In the genomic region with DNA sequence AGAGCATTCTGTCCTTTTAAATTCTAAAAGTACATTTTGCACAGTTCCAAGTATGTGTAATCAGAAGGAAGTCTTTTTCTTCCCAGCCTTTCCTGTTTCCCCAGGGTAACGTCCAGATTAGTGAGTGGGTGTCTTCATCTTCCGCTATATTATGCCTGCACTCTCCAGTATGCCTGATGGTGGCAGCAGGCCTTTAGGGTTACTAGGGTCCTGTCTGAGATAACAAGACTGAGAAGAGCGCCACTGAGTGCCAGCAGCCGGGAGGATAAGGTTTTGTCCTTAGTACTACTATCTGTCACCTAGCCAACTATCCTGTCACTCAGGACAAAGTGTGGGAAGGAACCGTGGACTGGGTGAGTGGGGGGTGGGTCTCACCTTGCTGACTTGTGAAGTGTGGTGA, we compare ENCODE assay signal across 21 mouse cellular contexts. TPM values are rescaled to one million over a fixed set of nuclear protein-coding genes. Genes with fewer than 3 reads are reported as not detected.
DNase-seq lines count a peak whose midpoint lies in the region; ATAC-seq and TF ChIP-seq lines count a peak whose summit lies in the region.
"Had no signal": no experiment of that assay in that cellular context is flagged by ENCODE, and none has a peak within 500 bp of the region (broad histone marks: within the 10 kb centered on the region; RNA-seq: fewer than 3 reads in every experiment).

No protein-coding gene starts in this region.

- no peaks in the 10 kb centered on the region for H3K9me3 ChIP-seq in forebrain, postnatal 0 days (ENCODE audit: low read length)
- no peaks in the 10 kb centered on the region for H3K9me3 ChIP-seq in forebrain, embryonic 11.5 days (ENCODE audit: control insufficient read depth, low read length)
- H3K9me3 ChIP-seq in kidney, postnatal 0 days (replicated peaks; ENCODE audit: low read length): no peaks in the 10 kb centered on the region
- H3K9me3 ChIP-seq: G1E; heart, embryonic 15.5 days; hindbrain, embryonic 12.5 days; limb, embryonic 13.5 days had no signal

- H3K27me3 ChIP-seq in forebrain, postnatal 0 days (ENCODE audit: insufficient read depth, low read length): no peaks in the 10 kb centered on the region
- no peaks in the 10 kb centered on the region for H3K27me3 ChIP-seq in forebrain, embryonic 11.5 days (ENCODE audit: control insufficient read depth, insufficient read depth, low read length)
- H3K27me3 ChIP-seq in kidney, postnatal 0 days (ENCODE audit: insufficient read depth, low read length): no peaks in the 10 kb centered on the region
- H3K27me3 ChIP-seq: heart, embryonic 15.5 days; hindbrain, embryonic 12.5 days; limb, embryonic 13.5 days had no signal

- 0 out of 2 replicates have a peak, but pooled peaks have one; percentile 17 for TF ChIP-seq CTCF in forebrain, postnatal 0 days (IDR thresholded peaks at IDR 0.05; ENCODE audit: low read depth)
- TF ChIP-seq CTCF in kidney, postnatal 0 days (IDR thresholded peaks at IDR 0.05; ENCODE audit: low read depth): peak; percentile 24; the same call in 1 of the 2 replicates

- H3K36me3 ChIP-seq in forebrain, postnatal 0 days (ENCODE audit: insufficient read depth): peaks cover 82% of the 10 kb centered on the region
- peaks cover 3% of the 10 kb centered on the region for H3K36me3 ChIP-seq in forebrain, embryonic 11.5 days (ENCODE audit: control insufficient read depth, insufficient read depth, low read length)
- H3K36me3 ChIP-seq in kidney, postnatal 0 days (ENCODE audit: insufficient read depth, low read length): peaks cover 54% of the 10 kb centered on the region

- H3K4me3 ChIP-seq in forebrain, postnatal 0 days (ENCODE audit: low read depth, low read length): no peak overlapping the region
- H3K4me3 ChIP-seq in forebrain, embryonic 11.5 days (ENCODE audit: low read depth, low read length): no peak overlapping the region
- H3K4me3 ChIP-seq in kidney, postnatal 0 days (replicated peaks; ENCODE audit: low read depth, low read length): no peak overlapping the region
- H3K4me3 ChIP-seq: heart, adult 2 months; heart, embryonic 15.5 days; hindbrain, embryonic 12.5 days; limb, embryonic 13.5 days had no signal

- H3K4me1 ChIP-seq in forebrain, postnatal 0 days (ENCODE audit: insufficient read depth): no peaks in the 10 kb centered on the region
- H3K4me1 ChIP-seq in forebrain, embryonic 11.5 days (replicated peaks; ENCODE audit: control insufficient read depth, insufficient read depth, low read length): no peaks in the 10 kb centered on the region
- H3K4me1 ChIP-seq in kidney, postnatal 0 days (replicated peaks; ENCODE audit: insufficient read depth, low read length): no peaks in the 10 kb centered on the region
- H3K4me1 ChIP-seq: heart, embryonic 15.5 days; hindbrain, embryonic 12.5 days; limb, embryonic 13.5 days had no signal

- H3K4me2 ChIP-seq in forebrain, postnatal 0 days (ENCODE audit: low read depth): no peak overlapping the region
- no peak overlapping the region for H3K4me2 ChIP-seq in forebrain, embryonic 11.5 days (ENCODE audit: low read depth, low read length, severe bottlenecking)
- no peak overlapping the region for H3K4me2 ChIP-seq in kidney, postnatal 0 days (ENCODE audit: low read length)
- H3K4me2 ChIP-seq: heart, embryonic 15.5 days; hindbrain, embryonic 12.5 days; limb, embryonic 13.5 days; lung, embryonic 14.5 days had no signal

- WGBS in forebrain, postnatal 0 days: 72% methylated on average over 5 of the region's 5 CpGs
- WGBS in forebrain, embryonic 11.5 days: 79% methylated on average over 5 of the region's 5 CpGs
- WGBS in kidney, postnatal 0 days: 68% methylated on average over 5 of the region's 5 CpGs

- no peak for DNase-seq in forebrain, postnatal 0 days
- DNase-seq in forebrain, embryonic 11.5 days (ENCODE audit: low spot score): no peak
- DNase-seq in kidney, postnatal 0 days (ENCODE audit: low spot score): no peak
- DNase-seq in kidney, adult 11 months: no peak
- DNase-seq in ZHBTc4 (ENCODE audit: low read depth, low spot score): peak; percentile 15
- no peak for DNase-seq in layer of hippocampus, postnatal 36 days
- DNase-seq: adrenal gland, postnatal 14 days; cerebellum, adult 9-11 months; embryo, embryonic 11 days; heart, adult 2 months; lung, embryonic 14.5 days; retina, postnatal 1 day; right cerebral cortex, postnatal 4 days; thymus, postnatal 14 days had no signal

- no peak overlapping the region for H3K27ac ChIP-seq in forebrain, postnatal 0 days (ENCODE audit: low read depth, low read length)
- H3K27ac ChIP-seq in forebrain, embryonic 11.5 days (ENCODE audit: low read depth, low read length): no peak overlapping the region
- H3K27ac ChIP-seq in kidney, postnatal 0 days: no peak overlapping the region
- H3K27ac ChIP-seq: heart, adult 2 months; heart, embryonic 15.5 days; hindbrain, embryonic 12.5 days; limb, embryonic 13.5 days; macrophage had no signal

- H3K9ac ChIP-seq in forebrain, postnatal 0 days: no peak overlapping the region
- H3K9ac ChIP-seq in forebrain, embryonic 11.5 days (ENCODE audit: low read length): no peak overlapping the region
- no peak overlapping the region for H3K9ac ChIP-seq in kidney, postnatal 0 days (ENCODE audit: low read depth, low read length)
- H3K9ac ChIP-seq: heart, embryonic 15.5 days; hindbrain, embryonic 12.5 days; limb, embryonic 13.5 days; lung, embryonic 14.5 days had no signal

- 0 out of 2 replicates have a peak, but pooled peaks have one; percentile 23 for ATAC-seq in forebrain, postnatal 0 days
- ATAC-seq in forebrain, embryonic 11.5 days (replicated peaks; ENCODE audit: low FRiP score): no peak
- no peak; the same call in 1 of the 2 replicates for ATAC-seq in kidney, postnatal 0 days (replicated peaks; ENCODE audit: low FRiP score, low read depth)
- peak; percentile 79 for ATAC-seq in megakaryocyte progenitor cell, adult 5-6 weeks (replicated peaks; ENCODE audit: poor library complexity)
- ATAC-seq: intestine, embryonic 16.5 days had no signal

RNA-seq across cellular contexts. Expression of gene Pdcd2, which starts 9.3 kb away (rescaled TPM):
- total RNA-seq in forebrain, postnatal 0 days (2014; rRNA removed): 57.9 and 60.8 TPM in 2 replicates
- polyA plus RNA-seq in forebrain, postnatal 0 days (2015; fragmentation: Nextera tagmentation; extraction: Ambion mirVana): 47.5 and 49.9 TPM in 2 replicates
- polyA plus RNA-seq in forebrain, embryonic 11.5 days (2014; fragmentation: Nextera tagmentation; extraction: Ambion mirVana): 51.6 and 53.0 TPM in 2 replicates
- 49.5 and 57.5 TPM in 2 replicates for polyA plus RNA-seq in kidney, postnatal 0 days (2015; fragmentation: Nextera tagmentation; extraction: Ambion mirVana)
- total RNA-seq in megakaryocyte progenitor cell, adult 5-6 weeks (2015): 61.5 and 79.9 TPM in 2 replicates
- 93.2 and 126 TPM in 2 replicates for total RNA-seq in megakaryocyte progenitor cell, adult 5-6 weeks (2017)
- 10 to 100 TPM; 16.7 to 18.9 TPM for total RNA-seq in layer of hippocampus, postnatal 36 days (2021)

RNA-seq across cellular contexts. Expression of gene Tbp, which starts 18.1 kb away (rescaled TPM):
- 49.3 and 53.0 TPM in 2 replicates for total RNA-seq in forebrain, postnatal 0 days (2014; rRNA removed)
- polyA plus RNA-seq in forebrain, postnatal 0 days (2015; fragmentation: Nextera tagmentation; extraction: Ambion mirVana): 40.2 and 43.9 TPM in 2 replicates
- 79.6 and 80.4 TPM in 2 replicates for polyA plus RNA-seq in forebrain, embryonic 11.5 days (2014; fragmentation: Nextera tagmentation; extraction: Ambion mirVana)
- polyA plus RNA-seq in kidney, postnatal 0 days (2015; fragmentation: Nextera tagmentation; extraction: Ambion mirVana): 39.7 and 41.0 TPM in 2 replicates
- 83.4 and 106 TPM in 2 replicates for total RNA-seq in megakaryocyte progenitor cell, adult 5-6 weeks (2015)
- total RNA-seq in megakaryocyte progenitor cell, adult 5-6 weeks (2017): 43.5 and 58.8 TPM in 2 replicates
- total RNA-seq in layer of hippocampus, postnatal 36 days (2021): 10 to 100 TPM; 30.3 to 36.0 TPM

RNA-seq across cellular contexts. Expression of gene Psmb1, which starts 18.2 kb away (rescaled TPM):
- 143 and 195 TPM in 2 replicates for total RNA-seq in forebrain, postnatal 0 days (2014; rRNA removed)
- polyA plus RNA-seq in forebrain, postnatal 0 days (2015; fragmentation: Nextera tagmentation; extraction: Ambion mirVana): 267 and 334 TPM in 2 replicates
- polyA plus RNA-seq in forebrain, embryonic 11.5 days (2014; fragmentation: Nextera tagmentation; extraction: Ambion mirVana): 244 and 247 TPM in 2 replicates
- polyA plus RNA-seq in kidney, postnatal 0 days (2015; fragmentation: Nextera tagmentation; extraction: Ambion mirVana): 296 and 318 TPM in 2 replicates
- 151 and 162 TPM in 2 replicates for total RNA-seq in megakaryocyte progenitor cell, adult 5-6 weeks (2015)
- 167 and 190 TPM in 2 replicates for total RNA-seq in megakaryocyte progenitor cell, adult 5-6 weeks (2017)
- total RNA-seq in layer of hippocampus, postnatal 36 days (2021): 100 to 1,000 TPM; 120 to 138 TPM

RNA-seq across cellular contexts. Expression of gene Prdm9, which starts 46.4 kb away (rescaled TPM):
- 1.00 and 1.2 TPM in 2 replicates for total RNA-seq in forebrain, postnatal 0 days (2014; rRNA removed)
- 0.86 and 1.0 TPM in 2 replicates for polyA plus RNA-seq in forebrain, postnatal 0 days (2015; fragmentation: Nextera tagmentation; extraction: Ambion mirVana)
- polyA plus RNA-seq in forebrain, embryonic 11.5 days (2014; fragmentation: Nextera tagmentation; extraction: Ambion mirVana): 1.2 and 1.3 TPM in 2 replicates
- polyA plus RNA-seq in kidney, postnatal 0 days (2015; fragmentation: Nextera tagmentation; extraction: Ambion mirVana): 1.8 and 1.9 TPM in 2 replicates
- total RNA-seq in megakaryocyte progenitor cell, adult 5-6 weeks (2015): 2.1 and 3.2 TPM in 2 replicates
- 1.3 and 5.2 TPM in 2 replicates for total RNA-seq in megakaryocyte progenitor cell, adult 5-6 weeks (2017)
- total RNA-seq in layer of hippocampus, postnatal 36 days (2021): 1 to 10 TPM; 3.6 to 4.0 TPM

Comparison
In these comparisons a context has a peak if more than half of its experiments do, and no peak if none do; other contexts are left out.
1. ATAC-seq: peak in forebrain, postnatal 0 days (single experiment) and megakaryocyte progenitor cell, adult 5-6 weeks (single experiment); none in forebrain, embryonic 11.5 days (single experiment) and kidney, postnatal 0 days (single experiment).